Mouse (Mus musculus): ENCODE results near the gene Lst1. TPM values are rescaled to one million over a fixed set of nuclear protein-coding genes. Genes with fewer than 3 reads are reported as not detected.

Lst1 gene
- polyA plus RNA-seq, 1 experiment from 2014 or later = 26.9 TPM

- DNase-seq (ENCODE audit: low spot score) = no peak
- no peak for ATAC-seq (ENCODE audit: low read depth)
- WGBS = 83% methylated on average over 13 of the region's 16 CpGs
These were observed 47.7 kb downstream of the Lst1 start for GRCm38 (mm10) chr17:35140490-35140996.

DNA sequence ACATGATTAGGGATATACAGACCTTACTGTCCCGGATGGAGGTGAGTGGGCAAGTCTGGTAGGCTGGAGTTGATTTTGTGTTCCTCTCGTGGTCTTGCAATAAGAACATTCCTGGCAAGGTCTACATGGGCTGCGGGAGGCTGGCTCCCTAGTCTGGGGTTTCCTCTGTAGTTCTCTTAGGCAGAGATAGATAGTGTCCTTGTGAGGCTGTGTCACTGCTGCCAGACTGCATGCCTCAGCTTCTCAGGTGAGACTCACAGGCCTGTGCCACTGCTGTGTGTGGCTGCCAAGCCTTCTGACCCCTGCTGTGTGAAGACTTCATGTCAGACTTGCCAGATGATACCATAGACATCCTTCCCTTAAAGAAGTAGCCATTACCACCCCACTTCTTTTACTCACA lies 49.0 kb downstream of the Lst1 start:
- 91% methylated on average over 3 of the region's 3 CpGs for WGBS
- ATAC-seq (ENCODE audit: low read depth) = no peak
- H3K9me3 ChIP-seq (ENCODE audit: control insufficient read depth, low read length) = no peaks in the 10 kb centered on the region
- peaks cover 66% of the 10 kb centered on the region for H3K36me3 ChIP-seq (ENCODE audit: control insufficient read depth, insufficient read depth, low read length)
- H3K9ac ChIP-seq (ENCODE audit: low read depth, low read length) = no peak overlapping the region
- H3K27ac ChIP-seq (replicated peaks; ENCODE audit: low read depth, low read length) = no peak overlapping the region
- no peaks in the 10 kb centered on the region for H3K27me3 ChIP-seq (replicated peaks; ENCODE audit: control insufficient read depth, insufficient read depth, low read length)
- no peak for DNase-seq (ENCODE audit: low spot score)
- H3K4me3 ChIP-seq (ENCODE audit: low read depth, low read length) = no peak overlapping the region
- peaks cover 13% of the 10 kb centered on the region for H3K4me1 ChIP-seq (ENCODE audit: control insufficient read depth, insufficient read depth, low read length)
- no peak overlapping the region for H3K4me2 ChIP-seq (ENCODE audit: low read depth, low read length)

More at GRCm38 (mm10) chr17:35140490-35140996, 47.7 kb downstream of the Lst1 start:
- Histone ChIP-seq H3K36me3 (ENCODE audit: control insufficient read depth, insufficient read depth, low read length) (peaks cover 78% of the 10 kb centered on the region), H3K27ac (replicated peaks; ENCODE audit: low read depth, low read length) (no peak overlapping the region), H3K9ac (ENCODE audit: low read depth, low read length) (no peak overlapping the region), H3K27me3 (replicated peaks; ENCODE audit: control insufficient read depth, insufficient read depth, low read length) (no peaks in the 10 kb centered on the region), H3K4me2 (ENCODE audit: low read depth, low read length) (no peak overlapping the region), H3K9me3 (ENCODE audit: control insufficient read depth, low read length) (no peaks in the 10 kb centered on the region), H3K4me3 (ENCODE audit: low read depth, low read length) (no peak overlapping the region), H3K4me1 (ENCODE audit: control insufficient read depth, insufficient read depth, low read length) (peaks cover 13% of the 10 kb centered on the region)

GRCm38 (mm10) chr17:35135591-35136320 lies 52.5 kb downstream of the Lst1 start:
- H3K36me3 ChIP-seq (ENCODE audit: control insufficient read depth, insufficient read depth, low read length) = peaks cover 31% of the 10 kb centered on the region
- no peak for DNase-seq (ENCODE audit: low spot score)
- H3K27me3 ChIP-seq (replicated peaks; ENCODE audit: control insufficient read depth, insufficient read depth, low read length) = no peaks in the 10 kb centered on the region
- peak overlapping the region; percentile 92 for H3K4me2 ChIP-seq (ENCODE audit: low read depth, low read length)
- peaks cover 13% of the 10 kb centered on the region for H3K4me1 ChIP-seq (ENCODE audit: control insufficient read depth, insufficient read depth, low read length)
- H3K9ac ChIP-seq (ENCODE audit: low read depth, low read length) = peak overlapping the region; percentile 86
- H3K4me3 ChIP-seq (ENCODE audit: low read depth, low read length) = peak overlapping the region; percentile 55
- 1% methylated on average over 41 of the region's 43 CpGs for WGBS
- no peaks in the 10 kb centered on the region for H3K9me3 ChIP-seq (ENCODE audit: control insufficient read depth, low read length)
- peak; percentile 62 for ATAC-seq (ENCODE audit: low read depth)
- H3K27ac ChIP-seq (replicated peaks; ENCODE audit: low read depth, low read length) = peak overlapping the region; percentile 95

Small RNAs within 50 kb of the gene (microRNA-seq; reads per million reads assigned to microRNA genes)
- gene Mir6973a (ENCODE audit: borderline number of aligned reads) = not detected
- gene Mir6974 (ENCODE audit: borderline number of aligned reads) = not detected

Other genes with a start within 250 kb of the Lst1 start
- 0.69 and 2.3 TPM in 2 replicates for gene Hspa1b, start 229.2 kb downstream of the Lst1 start, polyA plus RNA-seq (2014; fragmentation: Nextera tagmentation; extraction: Ambion mirVana)
- not detected in 2 replicates for gene Gm20481, start 218.5 kb downstream of the Lst1 start, polyA plus RNA-seq (2014; fragmentation: Nextera tagmentation; extraction: Ambion mirVana)
- 7.3 TPM in 2 replicates for gene Hspa1a, start 216.3 kb downstream of the Lst1 start, polyA plus RNA-seq (2014; fragmentation: Nextera tagmentation; extraction: Ambion mirVana)
- gene Hspa1l, start 215.7 kb downstream of the Lst1 start, polyA plus RNA-seq (2014; fragmentation: Nextera tagmentation; extraction: Ambion mirVana) = 0.99 and 1.0 TPM in 2 replicates
- gene Lsm2, start 206.6 kb downstream of the Lst1 start, polyA plus RNA-seq (2014; fragmentation: Nextera tagmentation; extraction: Ambion mirVana) = 151 and 159 TPM in 2 replicates
- gene Vars, start 187.5 kb downstream of the Lst1 start, polyA plus RNA-seq (2014; fragmentation: Nextera tagmentation; extraction: Ambion mirVana) = 80.3 and 87.7 TPM in 2 replicates
- gene Vwa7, start 171.9 kb downstream of the Lst1 start, polyA plus RNA-seq (2014; fragmentation: Nextera tagmentation; extraction: Ambion mirVana) = 0.07 and 0.20 TPM in 2 replicates
- gene Sapcd1, start 160.4 kb downstream of the Lst1 start, polyA plus RNA-seq (2014; fragmentation: Nextera tagmentation; extraction: Ambion mirVana) = 12.2 and 16.5 TPM in 2 replicates
- 2.5 and 3.4 TPM in 2 replicates for gene Msh5, start 141.7 kb downstream of the Lst1 start, polyA plus RNA-seq (2014; fragmentation: Nextera tagmentation; extraction: Ambion mirVana)
- gene Clic1, start 138.5 kb downstream of the Lst1 start, polyA plus RNA-seq (2014; fragmentation: Nextera tagmentation; extraction: Ambion mirVana) = 90.9 and 96.9 TPM in 2 replicates
- 291 and 341 TPM in 2 replicates for gene Ddah2, start 129.4 kb downstream of the Lst1 start, polyA plus RNA-seq (2014; fragmentation: Nextera tagmentation; extraction: Ambion mirVana)
- 9.5 and 21.2 TPM in 2 replicates for gene Ly6g6c, start 123.1 kb downstream of the Lst1 start, polyA plus RNA-seq (2014; fragmentation: Nextera tagmentation; extraction: Ambion mirVana)
- 0.55 and 0.96 TPM in 2 replicates for gene Mpig6b, start 122.3 kb downstream of the Lst1 start, polyA plus RNA-seq (2014; fragmentation: Nextera tagmentation; extraction: Ambion mirVana)
- 9.4 and 11.8 TPM in 2 replicates for gene Ly6g6e, start 111.5 kb downstream of the Lst1 start, polyA plus RNA-seq (2014; fragmentation: Nextera tagmentation; extraction: Ambion mirVana)
- 0.46 and 1.4 TPM in 2 replicates for gene Ly6g6d, start 110.4 kb downstream of the Lst1 start, polyA plus RNA-seq (2014; fragmentation: Nextera tagmentation; extraction: Ambion mirVana)
- 0.18 TPM in 1 of 2 replicates, not detected in the other for gene Ly6g6f, start 102.8 kb downstream of the Lst1 start, polyA plus RNA-seq (2014; fragmentation: Nextera tagmentation; extraction: Ambion mirVana)
- gene Abhd16a, start 99.2 kb downstream of the Lst1 start, polyA plus RNA-seq (2014; fragmentation: Nextera tagmentation; extraction: Ambion mirVana) = 77.2 and 92.3 TPM in 2 replicates
- gene Ly6g5c, start 80.2 kb downstream of the Lst1 start, polyA plus RNA-seq (2014; fragmentation: Nextera tagmentation; extraction: Ambion mirVana) = not detected in 2 replicates
- 0.41 and 0.70 TPM in 2 replicates for gene Ly6g5b, start 73.0 kb downstream of the Lst1 start, polyA plus RNA-seq (2014; fragmentation: Nextera tagmentation; extraction: Ambion mirVana)
- gene Gpank1, start 67.0 kb downstream of the Lst1 start, polyA plus RNA-seq (2014; fragmentation: Nextera tagmentation; extraction: Ambion mirVana) = 13.0 and 13.4 TPM in 2 replicates
- gene Csnk2b, start 66.4 kb downstream of the Lst1 start, polyA plus RNA-seq (2014; fragmentation: Nextera tagmentation; extraction: Ambion mirVana) = 277 and 279 TPM in 2 replicates
- 5.6 and 6.0 TPM in 2 replicates for gene D17H6S53E, start 62.1 kb downstream of the Lst1 start, polyA plus RNA-seq (2014; fragmentation: Nextera tagmentation; extraction: Ambion mirVana)
- gene Apom, start 56.4 kb downstream of the Lst1 start, polyA plus RNA-seq (2014; fragmentation: Nextera tagmentation; extraction: Ambion mirVana) = 0.28 TPM in 1 of 2 replicates, not detected in the other
- 72.2 and 77.3 TPM in 2 replicates for gene Bag6, start 53.3 kb downstream of the Lst1 start, polyA plus RNA-seq (2014; fragmentation: Nextera tagmentation; extraction: Ambion mirVana)
- gene Prrc2a, start 23.5 kb downstream of the Lst1 start, polyA plus RNA-seq (2014; fragmentation: Nextera tagmentation; extraction: Ambion mirVana) = 151 and 172 TPM in 2 replicates
- gene Aif1, start 12.4 kb downstream of the Lst1 start, polyA plus RNA-seq (2014; fragmentation: Nextera tagmentation; extraction: Ambion mirVana) = 16.5 and 17.7 TPM in 2 replicates
- gene Ltb, start 6.0 kb upstream of the Lst1 start, polyA plus RNA-seq (2014; fragmentation: Nextera tagmentation; extraction: Ambion mirVana) = 2.0 and 3.3 TPM in 2 replicates
- gene Tnf, start 13.6 kb upstream of the Lst1 start, polyA plus RNA-seq (2014; fragmentation: Nextera tagmentation; extraction: Ambion mirVana) = 0.62 and 0.74 TPM in 2 replicates
- gene Lta, start 16.9 kb upstream of the Lst1 start, polyA plus RNA-seq (2014; fragmentation: Nextera tagmentation; extraction: Ambion mirVana) = 0.34 and 0.40 TPM in 2 replicates
- gene Gm16181, start 32.4 kb upstream of the Lst1 start, polyA plus RNA-seq (2014; fragmentation: Nextera tagmentation; extraction: Ambion mirVana) = 0.47 TPM in 1 of 2 replicates, not detected in the other
- gene Atp6v1g2, start 45.2 kb upstream of the Lst1 start, polyA plus RNA-seq (2014; fragmentation: Nextera tagmentation; extraction: Ambion mirVana) = 5.1 and 5.2 TPM in 2 replicates
- gene Nfkbil1, start 47.4 kb upstream of the Lst1 start, polyA plus RNA-seq (2014; fragmentation: Nextera tagmentation; extraction: Ambion mirVana) = 3.3 and 4.8 TPM in 2 replicates
- gene Ddx39b, start 53.3 kb upstream of the Lst1 start, polyA plus RNA-seq (2014; fragmentation: Nextera tagmentation; extraction: Ambion mirVana) = 347 and 431 TPM in 2 replicates
- 46.9 and 51.7 TPM in 2 replicates for gene H2-D1, start 74.3 kb upstream of the Lst1 start, polyA plus RNA-seq (2014; fragmentation: Nextera tagmentation; extraction: Ambion mirVana)
- 0.25 TPM in 1 of 2 replicates, not detected in the other for gene H2-Q1, start 132.0 kb upstream of the Lst1 start, polyA plus RNA-seq (2014; fragmentation: Nextera tagmentation; extraction: Ambion mirVana)
- 0.22 and 0.62 TPM in 2 replicates for gene H2-Q2, start 153.8 kb upstream of the Lst1 start, polyA plus RNA-seq (2014; fragmentation: Nextera tagmentation; extraction: Ambion mirVana)
- gene H2-Q4, start 191.2 kb upstream of the Lst1 start, polyA plus RNA-seq (2014; fragmentation: Nextera tagmentation; extraction: Ambion mirVana) = 1.3 and 2.0 TPM in 2 replicates
- 0.14 and 0.29 TPM in 2 replicates for gene H2-Q6, start 236.4 kb upstream of the Lst1 start, polyA plus RNA-seq (2014; fragmentation: Nextera tagmentation; extraction: Ambion mirVana)